Mouse (Mus musculus) G1E (cell line): ENCODE measurements around the gene Trpv1.

Experiments used
- CTCF ChIP-seq: IDR thresholded peaks from 2 replicates; pipeline ENCODE4 v1.5.1; 2012; ENCODE audit warnings: low read depth, low read length, inconsistent platforms, mixed read lengths
- GATA1 ChIP-seq: IDR thresholded peaks from 2 replicates; pipeline ENCODE4 v1.6.1; 2012; ENCODE audit warnings: borderline replicate concordance, low read length, inconsistent platforms, mixed read lengths

- no peak for TF ChIP-seq CTCF
- TF ChIP-seq GATA1, result no peak
These were observed 8.1 kb downstream of the Trpv1 start for GRCm38 (mm10) chr11:73242199-73242598.
